Mouse (Mus musculus): ENCODE results near the gene Fam129b.

Fam129b gene

GRCm38 (mm10) chr2:32859622-32860012 lies 16.3 kb upstream of the Fam129b start:
- no peak for DNase-seq (ENCODE audit: low spot score in 2 of 2)

- no peak for DNase-seq (ENCODE audit: low spot score in 2 of 2)
Observed at GRCm38 (mm10) chr2:32860799-32861198, 15.1 kb upstream of the Fam129b start.

DNA sequence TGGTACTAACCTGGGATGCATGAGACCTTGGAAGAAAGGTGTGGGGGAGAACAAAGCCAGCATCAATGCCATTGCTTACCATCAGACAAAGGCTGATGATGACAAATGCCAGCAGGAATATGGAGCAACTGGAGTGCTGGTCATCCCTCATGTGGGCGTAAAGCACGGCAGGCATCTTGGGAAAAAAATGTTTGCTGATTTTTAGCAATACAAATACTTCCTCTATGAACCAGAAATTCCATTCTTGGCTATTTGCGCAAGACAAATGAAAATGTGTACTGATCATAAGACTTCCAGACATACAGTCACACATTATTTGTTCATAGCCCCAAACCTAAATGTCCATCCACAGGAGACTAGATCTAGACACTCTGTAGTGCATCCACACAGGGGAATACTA lies 12.6 kb upstream of the Fam129b start:
- no peak for DNase-seq (ENCODE audit: low spot score in 2 of 2)

- no peak for DNase-seq (ENCODE audit: low spot score in 2 of 2)
Observed at GRCm38 (mm10) chr2:32864755-32865154, 11.2 kb upstream of the Fam129b start.

DNA sequence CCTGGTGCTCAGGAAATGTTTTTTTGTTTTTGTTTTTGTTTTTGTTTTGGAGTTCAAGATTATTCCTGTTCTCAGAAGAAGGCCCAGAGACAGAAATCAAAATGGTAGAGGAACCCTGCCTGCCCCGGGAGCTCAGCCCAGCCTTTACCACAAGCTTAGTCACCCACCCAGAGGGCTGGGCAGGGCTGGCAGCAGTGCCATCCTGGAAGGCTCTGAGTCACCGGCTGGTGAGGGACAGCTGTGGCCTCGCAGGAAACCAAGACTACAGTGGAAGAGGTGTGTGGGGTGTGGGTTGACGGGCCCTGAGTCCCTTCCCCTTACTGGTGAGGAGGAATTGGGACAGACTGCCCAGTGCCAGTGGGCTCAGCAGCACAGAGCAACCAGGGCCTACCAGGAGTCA lies 8.6 kb upstream of the Fam129b start:
- no peak for DNase-seq (ENCODE audit: low spot score in 2 of 2)

GRCm38 (mm10) chr2:32869721-32870274 lies 6.1 kb upstream of the Fam129b start:
- no peak for DNase-seq (ENCODE audit: low spot score in 2 of 2)

DNA sequence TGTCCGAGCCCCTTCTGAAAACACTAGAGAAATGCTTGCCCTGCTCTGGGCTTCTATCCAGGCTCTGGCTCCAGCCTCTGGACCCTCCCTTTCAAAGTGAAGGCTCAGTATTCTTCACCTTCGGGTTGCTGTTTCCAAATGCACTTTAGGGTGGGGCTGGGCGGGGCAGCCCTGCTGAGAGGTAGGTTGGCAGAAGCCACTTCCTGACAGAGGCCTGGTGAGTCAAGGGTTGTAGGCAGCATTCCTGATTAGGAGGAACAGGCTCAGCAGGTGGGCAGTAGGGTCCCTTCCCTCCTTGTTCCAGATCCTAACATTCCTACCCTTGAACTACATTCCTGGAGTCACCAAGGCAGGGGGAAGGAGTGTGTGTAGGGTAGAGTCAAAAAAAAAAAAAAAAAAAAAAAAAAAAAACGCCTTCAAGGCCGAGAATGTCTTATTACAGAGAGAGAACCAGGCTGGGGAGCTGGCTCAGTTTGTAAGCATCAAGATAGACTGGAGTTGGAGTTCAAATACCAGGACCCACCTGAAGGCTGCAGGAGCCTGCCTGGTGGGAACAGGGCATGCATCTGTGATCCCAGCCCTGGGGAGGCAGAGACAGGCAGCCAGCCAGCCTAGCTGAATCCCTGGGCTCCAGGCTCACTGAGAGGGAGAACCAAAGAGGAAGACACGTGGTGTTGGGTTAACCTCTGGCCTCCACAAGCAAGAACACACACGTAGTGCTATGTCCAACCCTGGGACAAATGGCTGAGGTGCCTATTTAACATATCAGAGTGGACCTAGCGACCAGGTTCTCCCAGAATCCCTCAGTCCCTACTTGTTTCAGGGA lies 5.4 kb upstream of the Fam129b start:
- DNase-seq (ENCODE audit: low spot score in 2 of 2) = no peak

- DNase-seq (ENCODE audit: low spot score in 2 of 2) = no peak
Observed at GRCm38 (mm10) chr2:32874070-32874469, 1.8 kb upstream of the Fam129b start.

- DNase-seq (ENCODE audit: low spot score in 2 of 2) = no peak
Observed at GRCm38 (mm10) chr2:32874951-32875674, 801 bp upstream of the Fam129b start.

DNA sequence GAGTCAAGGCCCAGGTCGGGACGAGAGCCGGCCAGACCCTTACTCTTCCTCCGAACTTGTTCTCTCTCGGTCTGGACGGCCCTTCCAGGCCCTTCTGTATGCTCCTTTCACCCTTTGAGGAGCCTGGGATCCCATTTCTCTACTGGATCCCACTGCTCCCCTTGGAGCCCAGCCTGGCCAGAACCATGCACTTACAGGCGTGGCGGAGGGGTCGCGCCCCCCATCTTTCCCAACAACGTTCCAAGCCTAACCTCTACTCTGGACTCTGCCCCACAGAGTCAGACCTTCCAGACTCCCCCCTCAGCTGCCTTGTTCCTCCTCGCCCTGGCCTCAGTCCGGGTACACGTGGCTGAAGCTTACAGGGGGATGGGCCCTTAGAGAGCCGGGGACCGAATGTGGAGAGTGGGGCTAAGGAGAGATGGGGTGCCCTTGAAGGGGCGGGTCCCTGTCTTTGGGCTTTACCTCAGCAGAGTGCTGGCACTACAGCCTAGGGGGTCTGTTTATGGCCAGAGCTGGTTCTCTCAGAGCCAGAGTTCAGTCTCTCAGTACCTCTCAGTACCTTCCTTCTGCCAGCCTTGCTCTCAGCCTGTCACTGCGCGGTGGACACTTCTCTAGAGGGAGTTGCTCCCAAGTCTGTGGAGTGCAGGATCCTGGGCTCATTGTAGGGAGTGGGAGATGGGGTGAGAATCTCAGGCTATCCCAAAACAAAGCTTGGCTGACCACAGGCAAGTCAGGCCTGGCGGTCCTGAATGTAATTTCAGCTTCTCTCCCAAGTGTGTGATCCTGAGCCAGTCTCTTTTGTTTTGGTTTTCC lies 782 bp downstream of the Fam129b start:
- DNase-seq (ENCODE audit: low spot score in 2 of 2) = no peak

GRCm38 (mm10) chr2:32877303-32877702 lies 1.4 kb downstream of the Fam129b start:
- no peak for DNase-seq (ENCODE audit: low spot score in 2 of 2)

DNA sequence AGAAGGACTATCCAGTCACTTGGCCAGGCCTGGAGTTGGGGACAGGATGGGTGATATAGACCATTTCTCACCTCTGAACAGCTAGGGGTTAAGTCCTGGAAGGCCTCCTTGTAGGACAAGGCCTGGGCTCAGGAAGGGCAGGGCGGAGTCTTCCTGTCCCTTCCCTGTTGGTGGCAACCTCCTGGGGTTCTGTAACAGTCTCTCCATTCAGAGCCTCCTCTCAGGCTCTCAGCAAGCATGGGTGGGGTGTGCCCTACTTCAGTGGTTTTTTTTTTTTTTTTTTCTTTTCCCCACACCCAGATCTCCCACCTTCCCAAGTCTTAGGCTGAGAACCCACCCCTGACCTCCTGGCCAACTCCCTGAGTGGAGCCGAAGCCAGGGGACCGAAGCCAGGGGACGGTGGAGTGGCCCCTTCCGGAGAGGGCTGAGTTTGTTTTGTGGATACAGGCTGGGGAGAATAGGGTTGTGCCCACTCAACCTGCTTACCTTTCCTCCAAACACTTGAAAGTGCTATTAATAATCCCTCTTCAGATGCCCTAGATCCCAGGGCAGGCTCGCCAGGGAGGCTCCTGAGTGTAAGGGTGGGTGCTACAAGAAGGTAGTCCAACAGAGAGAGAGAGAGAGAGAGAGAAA lies 2.0 kb downstream of the Fam129b start:
- DNase-seq (ENCODE audit: low spot score in 2 of 2) = no peak

- no peak for DNase-seq (ENCODE audit: low spot score in 2 of 2)
Observed at GRCm38 (mm10) chr2:32878396-32878795, 2.5 kb downstream of the Fam129b start.

DNA sequence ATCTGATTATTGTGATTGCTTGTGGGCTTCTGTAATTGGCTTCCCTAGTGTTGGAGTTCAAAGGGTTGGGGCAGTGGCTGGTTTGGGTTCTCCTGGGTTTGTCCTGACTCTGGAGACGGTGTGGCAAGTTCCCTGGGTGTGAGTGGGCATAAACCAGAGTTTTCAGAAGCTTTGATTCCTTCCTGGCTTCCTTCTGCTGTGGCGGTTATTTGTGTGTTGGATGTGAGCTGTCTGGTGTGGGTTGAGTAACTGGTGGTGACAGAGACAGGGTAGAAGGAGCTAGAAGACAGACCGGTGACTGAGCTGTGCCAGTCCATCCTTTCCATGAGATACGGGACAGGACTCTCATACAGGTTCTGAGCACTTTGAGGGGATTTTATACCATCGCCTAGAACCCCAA lies 3.7 kb downstream of the Fam129b start:
- no peak for DNase-seq (ENCODE audit: low spot score in 2 of 2)

DNA sequence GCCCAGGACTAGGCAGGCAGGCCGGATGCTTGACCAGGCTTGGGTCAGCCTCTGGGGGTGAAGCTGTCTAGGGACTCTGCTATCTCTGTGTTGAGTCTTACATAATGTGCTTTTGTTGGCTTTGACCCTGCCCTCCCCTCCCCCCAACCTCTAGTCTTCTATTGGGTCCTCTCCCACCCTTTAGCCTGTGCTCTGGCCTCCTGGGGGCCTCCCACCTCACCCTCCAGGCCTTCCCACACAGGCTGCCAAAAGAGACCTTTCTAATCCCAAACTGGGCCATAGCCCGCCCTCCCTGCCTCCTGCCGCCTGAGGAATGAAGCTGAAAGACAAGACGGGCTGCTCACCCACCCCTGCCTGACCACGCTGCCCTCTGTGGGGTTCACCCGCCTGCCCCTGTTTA lies 5.1 kb downstream of the Fam129b start:
- DNase-seq (ENCODE audit: low spot score in 2 of 2) = no peak

DNA sequence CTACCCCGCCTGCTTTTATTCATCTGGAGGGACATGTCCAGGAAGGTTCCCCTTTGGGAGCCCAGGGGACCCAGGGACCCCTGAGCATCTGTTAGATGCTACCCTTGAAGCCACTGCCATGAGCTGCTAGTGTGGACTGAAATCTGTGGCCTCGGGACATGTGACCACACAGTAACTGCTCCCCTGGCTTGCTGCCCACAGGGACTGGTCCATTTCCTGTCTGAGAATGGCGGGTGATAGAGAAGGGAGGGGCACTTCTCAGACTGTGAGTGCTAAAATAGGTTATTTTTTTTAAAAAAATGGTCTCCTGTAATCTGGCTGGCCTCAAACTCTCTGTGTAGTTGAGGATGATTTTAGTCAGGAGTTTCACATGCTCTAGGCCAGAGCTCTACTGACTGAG lies 5.8 kb downstream of the Fam129b start:
- peak in 1 of 2 experiments; percentile 47 for DNase-seq (ENCODE audit: low spot score in 2 of 2)

- no peak for DNase-seq (ENCODE audit: low spot score in 2 of 2)
Observed at GRCm38 (mm10) chr2:32882283-32883043, 6.5 kb downstream of the Fam129b start.

DNA sequence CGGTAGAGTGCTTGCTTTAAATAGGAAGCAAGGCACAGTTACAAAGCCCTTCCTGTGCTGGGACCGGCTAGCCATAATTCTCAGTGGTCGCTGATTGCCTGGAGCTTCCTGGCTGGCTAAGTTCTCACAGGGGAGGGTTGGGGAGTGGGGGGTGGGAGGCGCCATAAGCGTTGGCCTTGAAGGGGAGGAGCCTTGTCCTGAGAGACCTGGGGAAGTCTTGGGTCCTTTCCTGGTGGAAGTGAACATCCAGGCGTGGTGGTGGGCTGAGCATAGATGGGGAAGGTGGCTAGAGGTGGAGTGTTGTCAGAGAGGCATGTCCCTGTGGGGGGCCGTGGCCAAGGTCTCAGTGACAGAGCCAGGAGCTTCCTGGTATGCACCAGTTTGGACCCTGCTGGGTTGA lies 8.8 kb downstream of the Fam129b start:
- no peak for DNase-seq (ENCODE audit: low spot score in 2 of 2)

DNA sequence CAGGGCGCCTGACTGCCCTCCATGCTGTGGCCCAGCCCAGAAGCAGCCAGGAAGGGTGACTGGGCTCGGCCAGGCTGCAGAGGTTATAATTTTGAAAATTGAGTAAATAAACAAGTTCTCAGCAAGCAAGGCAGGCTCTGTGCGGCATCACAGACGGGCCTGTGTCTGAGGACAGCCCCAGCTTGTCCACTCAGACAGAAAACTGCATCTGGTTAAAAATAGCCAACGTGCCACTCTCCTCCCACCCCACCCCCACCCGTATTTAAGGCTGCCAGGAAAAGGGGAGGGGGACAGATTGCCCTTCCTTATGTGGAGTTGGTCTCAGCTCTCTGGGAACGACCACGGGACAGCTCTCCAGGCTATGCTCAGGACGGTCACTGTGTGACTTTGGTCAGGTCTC lies 12.1 kb downstream of the Fam129b start:
- DNase-seq (ENCODE audit: low spot score in 2 of 2) = no peak

DNA sequence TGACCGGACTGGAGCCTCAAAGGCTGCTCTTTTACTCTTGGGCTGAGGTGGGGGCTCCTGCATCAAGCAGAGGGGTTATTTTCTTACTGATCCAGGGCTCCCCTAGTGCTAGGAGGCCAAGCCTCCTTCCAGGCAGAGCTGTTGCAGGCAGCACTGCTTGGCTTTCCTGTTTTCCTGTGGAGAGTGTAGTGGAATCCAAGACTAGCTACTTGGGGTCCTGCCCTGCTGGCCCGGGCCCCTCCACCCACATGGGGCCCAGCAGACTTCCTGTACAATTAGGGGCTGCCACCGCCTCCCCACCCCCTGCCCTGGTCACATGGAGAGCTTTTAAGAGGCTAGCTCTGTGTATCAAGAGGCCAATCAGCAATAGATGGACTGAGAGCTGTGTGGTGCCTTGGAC lies 12.6 kb downstream of the Fam129b start:
- no peak for DNase-seq (ENCODE audit: low spot score in 2 of 2)

- DNase-seq (ENCODE audit: low spot score in 2 of 2) = no peak
Observed at GRCm38 (mm10) chr2:32890280-32890679, 14.4 kb downstream of the Fam129b start.

Measured in cerebellum, postnatal 4 days (tissue).